Mouse (Mus musculus): ENCODE measurements around the gene Kmt2d.
A peak's percentile ranks its signal among the peaks of the same experiment; 100 is the strongest.

The Kmt2d gene

DNA sequence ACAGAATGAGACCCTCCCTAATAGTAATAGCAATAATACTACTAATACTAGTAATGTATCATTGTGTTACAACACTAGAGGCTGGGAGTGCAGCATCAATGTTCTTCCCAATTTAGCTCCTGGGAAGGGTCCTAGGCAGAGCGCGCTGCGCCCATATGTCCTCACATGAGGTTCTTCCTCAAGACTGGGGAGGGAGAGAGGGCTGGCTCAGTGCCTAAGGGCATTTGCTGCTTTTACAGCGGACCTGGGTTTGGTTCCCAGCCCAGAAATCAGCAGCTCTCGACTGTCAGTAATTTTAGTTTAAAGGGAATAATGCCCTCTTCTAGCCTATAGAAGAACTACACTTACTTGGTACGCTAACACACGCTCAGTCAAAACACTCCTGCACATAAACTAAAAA lies 16.5 kb upstream of the Kmt2d start:
- DNase-seq (ENCODE audit: low spot score in 2 of 2), result no peak

DNA sequence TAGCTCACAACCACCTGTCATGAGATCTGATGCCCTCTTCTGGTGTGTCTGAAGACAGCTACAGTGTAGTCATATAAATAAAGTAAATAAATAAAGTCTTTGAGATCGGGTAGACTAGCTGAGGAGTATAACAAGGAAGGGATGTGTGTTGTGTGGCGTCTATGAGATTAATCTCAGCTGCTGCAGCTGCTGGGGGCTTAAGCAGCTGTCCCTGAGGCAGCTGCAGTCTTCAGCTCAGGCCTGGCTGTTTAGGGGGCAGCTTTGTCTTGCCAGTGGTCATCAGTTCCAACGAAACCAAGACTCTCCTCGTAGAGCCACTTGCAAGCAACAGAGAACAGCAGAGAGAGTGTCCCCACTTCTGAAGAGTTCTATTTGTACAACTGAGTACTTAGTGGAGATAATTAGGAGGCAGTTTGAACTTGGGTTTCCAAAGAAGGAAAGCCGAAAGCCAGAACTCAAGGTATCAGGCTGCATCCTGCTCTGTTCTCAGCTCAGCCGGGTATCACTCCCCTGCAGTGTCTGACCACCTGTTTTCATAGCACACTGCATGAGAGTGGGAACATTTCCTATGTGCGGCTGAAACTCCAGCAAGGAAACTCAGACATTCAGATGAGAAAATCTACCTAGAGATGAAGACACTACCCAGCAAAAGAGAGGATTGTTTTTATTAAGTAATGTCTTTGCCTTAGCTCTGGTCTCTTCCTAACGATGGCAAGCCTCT lies 15.8 kb upstream of the Kmt2d start:
- no peak for DNase-seq (ENCODE audit: low spot score in 2 of 2)

DNA sequence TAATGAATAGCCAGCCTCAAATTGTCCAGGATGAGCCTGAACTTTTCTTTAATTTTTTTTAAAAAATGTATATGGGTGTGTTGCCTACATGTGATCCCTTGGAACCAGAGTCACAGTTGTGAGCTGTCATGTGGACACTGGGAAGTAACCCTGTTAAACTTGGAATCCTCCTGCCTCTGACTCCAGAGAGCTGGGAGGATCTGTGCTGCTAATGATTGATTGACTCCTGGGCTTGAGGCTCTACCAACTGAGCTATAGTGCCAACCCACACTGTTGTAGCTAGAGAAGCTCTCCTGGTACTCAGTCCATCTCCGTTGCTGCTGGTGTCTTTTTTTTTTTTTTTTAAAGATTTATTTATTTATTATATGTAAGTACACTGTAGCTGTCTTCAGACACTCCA lies 13.1 kb upstream of the Kmt2d start:
- DNase-seq (ENCODE audit: low spot score in 2 of 2), result no peak

DNA sequence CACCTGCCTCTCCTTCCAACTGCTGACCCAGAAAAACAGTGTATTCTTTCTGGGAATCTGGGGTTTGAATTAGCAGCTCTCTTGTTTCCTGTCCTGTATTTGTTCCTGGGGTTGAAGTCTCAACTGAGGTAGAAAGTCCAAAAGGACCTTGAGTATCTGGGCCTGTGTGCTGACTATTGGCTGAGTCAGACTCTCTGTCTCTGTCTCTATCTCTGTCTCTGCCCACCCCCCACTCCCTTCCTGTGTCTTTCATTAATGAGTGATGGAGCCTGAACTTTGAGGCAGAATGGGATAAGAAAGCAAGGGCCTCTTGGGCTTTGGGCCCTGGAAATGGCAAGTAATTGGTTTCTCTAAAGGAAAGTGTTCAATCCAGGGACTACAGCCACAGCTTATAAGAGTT lies 12.7 kb upstream of the Kmt2d start:
- DNase-seq (ENCODE audit: low spot score in 2 of 2), result no peak

DNA sequence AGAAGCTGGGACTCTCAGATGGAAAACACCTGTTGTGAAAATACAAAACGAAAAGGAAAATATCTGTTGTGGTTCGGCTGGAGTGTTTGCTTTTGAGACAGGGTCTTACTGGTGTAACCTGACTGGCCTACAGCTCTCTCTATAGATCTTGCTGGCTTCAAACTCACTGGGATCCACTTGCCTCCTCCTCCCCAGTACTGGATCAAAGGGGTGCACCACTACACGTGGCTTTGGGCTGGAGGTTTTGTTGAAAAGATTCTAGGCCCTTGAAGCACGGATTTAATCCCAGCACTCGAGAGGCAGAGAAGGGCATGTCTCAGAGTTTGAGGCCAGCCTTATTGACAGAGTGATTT lies 10.6 kb upstream of the Kmt2d start:
- DNase-seq (ENCODE audit: low spot score in 2 of 2), result no peak

DNA sequence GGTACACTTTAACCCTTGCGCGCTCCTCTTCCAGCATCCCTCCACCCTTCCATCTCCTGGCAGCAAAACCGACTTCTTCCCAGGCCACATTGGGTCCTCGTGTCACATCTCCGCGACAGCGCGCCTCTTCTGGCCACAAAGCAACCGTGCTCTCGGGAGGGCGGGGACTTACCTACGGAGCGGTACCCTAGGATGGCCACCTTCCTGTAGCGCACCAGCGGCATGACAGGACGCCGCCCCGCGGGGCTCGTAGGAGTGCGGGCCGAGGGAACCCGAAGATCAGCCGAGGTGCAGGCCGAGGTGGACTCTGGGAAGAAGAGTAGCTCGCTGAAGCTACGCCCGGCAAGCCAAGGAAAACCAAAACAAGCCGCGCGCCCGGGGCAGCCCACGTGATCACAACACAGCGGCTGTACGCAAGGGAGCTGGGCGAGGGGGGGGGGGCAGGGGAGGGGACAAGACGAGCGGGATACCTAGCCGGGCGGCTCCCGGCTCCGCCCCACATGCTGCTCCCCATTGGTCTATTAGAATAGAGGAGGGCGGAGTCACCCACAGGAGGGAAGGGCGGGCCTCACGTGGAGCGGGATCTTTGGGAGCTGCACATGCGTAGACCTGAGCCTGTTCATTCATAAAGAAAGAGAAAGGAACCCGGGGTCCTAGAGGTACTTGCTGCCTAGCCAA lies 10.1 kb upstream of the Kmt2d start:
- DNase-seq (ENCODE audit: low spot score in 2 of 2), result peak; percentile 87 to 92

DNA sequence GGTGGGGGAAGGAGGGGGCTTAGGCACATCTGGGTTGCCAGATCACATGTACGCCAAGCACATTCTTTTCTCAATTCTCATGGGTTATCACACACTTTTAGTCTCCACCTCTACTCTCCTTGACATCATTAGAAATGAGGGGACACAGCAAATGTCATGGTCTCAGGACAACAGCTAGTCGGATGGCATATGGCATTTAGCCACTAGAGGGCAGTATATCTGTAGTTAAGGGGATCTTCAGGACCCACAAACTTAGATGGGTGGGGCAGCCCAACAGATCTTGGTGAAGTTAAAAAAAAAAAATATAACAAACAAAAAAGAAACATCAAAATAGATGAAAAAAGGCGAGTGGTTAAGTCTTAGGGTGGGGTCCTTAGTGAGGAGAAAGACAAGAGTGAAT lies 6.3 kb upstream of the Kmt2d start:
- DNase-seq (ENCODE audit: low spot score in 2 of 2), result peak; percentile 50 to 85

DNA sequence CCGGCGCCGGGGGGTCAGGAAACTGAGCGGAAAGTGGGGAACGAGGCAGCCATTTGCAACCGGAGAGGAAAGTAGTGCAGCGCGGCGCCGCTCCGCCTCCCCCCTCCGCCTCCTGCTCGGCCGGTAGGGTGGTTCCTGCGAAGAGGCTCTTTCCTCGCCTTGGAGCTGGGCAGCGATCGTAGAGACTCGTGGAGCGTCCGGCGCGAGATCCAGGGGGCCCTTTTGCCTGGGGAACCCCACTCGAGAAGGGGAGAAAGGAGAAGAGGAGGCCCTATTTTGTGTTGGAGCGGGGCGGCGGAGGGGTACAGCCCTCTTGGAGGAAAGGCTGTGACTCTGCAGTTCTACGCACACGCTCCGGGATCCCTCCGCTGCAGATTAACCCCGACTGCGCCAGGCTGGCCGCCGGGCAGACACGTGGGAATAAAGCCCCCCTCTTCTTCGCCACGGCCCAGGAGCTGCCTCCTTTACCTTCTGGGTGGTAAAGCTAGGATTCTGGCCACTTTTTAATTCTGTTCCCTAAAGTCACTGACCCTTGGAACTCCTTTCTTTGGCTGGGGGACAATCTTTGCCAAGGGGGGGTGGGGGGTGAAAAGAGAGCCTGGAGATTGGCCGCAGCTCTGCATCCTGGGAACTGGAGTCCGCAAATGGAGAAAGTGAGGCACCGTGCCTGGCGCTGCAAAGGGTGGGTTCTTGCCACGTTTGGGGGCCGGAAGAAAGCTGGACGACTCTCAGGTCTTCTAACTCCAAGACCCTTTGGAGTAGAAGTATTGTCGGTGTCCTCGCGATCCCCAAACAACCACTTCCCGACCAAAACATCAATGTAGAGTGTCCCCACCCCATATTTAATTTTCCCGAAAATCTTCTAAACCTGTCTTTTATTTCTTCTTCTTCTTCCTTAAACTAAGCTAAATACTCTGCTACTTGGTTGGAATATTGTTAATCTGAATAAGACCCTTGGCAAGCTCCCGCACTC lies 1.2 kb upstream of the Kmt2d start:
- peak; percentile 89 to 90 for DNase-seq (ENCODE audit: low spot score in 2 of 2)

- peak in 1 of 2 experiments; percentile 34 for DNase-seq (ENCODE audit: low spot score in 2 of 2)
Measured at GRCm38 (mm10) chr15:98870179-98871069, 580 bp downstream of the Kmt2d start.

GRCm38 (mm10) chr15:98869342-98870178 lies 1.4 kb downstream of the Kmt2d start:
- no peak for DNase-seq (ENCODE audit: low spot score in 2 of 2)

- DNase-seq (ENCODE audit: low spot score in 2 of 2), result no peak
Measured at GRCm38 (mm10) chr15:98868346-98869063, 2.5 kb downstream of the Kmt2d start.

- peak; percentile 45 to 56 for DNase-seq (ENCODE audit: low spot score in 2 of 2)
Measured at GRCm38 (mm10) chr15:98867321-98867720, 3.7 kb downstream of the Kmt2d start.

GRCm38 (mm10) chr15:98866501-98866900 lies 4.5 kb downstream of the Kmt2d start:
- DNase-seq (ENCODE audit: low spot score in 2 of 2), result no peak

DNA sequence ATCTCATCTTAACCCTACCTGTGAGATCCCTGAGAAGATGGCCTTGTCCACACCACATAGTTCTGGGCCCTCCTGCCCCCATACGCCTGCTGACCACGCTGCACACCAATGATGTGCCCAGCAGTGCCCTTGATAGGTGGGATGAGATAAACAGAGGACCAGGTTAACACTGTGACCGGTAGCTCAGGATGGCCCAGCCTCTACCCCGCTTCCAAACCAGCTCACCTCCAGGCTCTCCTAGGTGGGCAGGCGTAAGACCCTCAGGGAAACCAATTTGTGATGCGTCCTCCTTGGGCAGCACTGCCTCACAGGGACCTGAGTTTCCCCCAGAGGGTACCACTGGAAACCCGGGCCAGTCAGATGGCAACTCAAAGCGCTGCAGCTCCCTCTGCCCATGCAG lies 5.2 kb downstream of the Kmt2d start:
- no peak for DNase-seq (ENCODE audit: low spot score in 2 of 2)

DNA sequence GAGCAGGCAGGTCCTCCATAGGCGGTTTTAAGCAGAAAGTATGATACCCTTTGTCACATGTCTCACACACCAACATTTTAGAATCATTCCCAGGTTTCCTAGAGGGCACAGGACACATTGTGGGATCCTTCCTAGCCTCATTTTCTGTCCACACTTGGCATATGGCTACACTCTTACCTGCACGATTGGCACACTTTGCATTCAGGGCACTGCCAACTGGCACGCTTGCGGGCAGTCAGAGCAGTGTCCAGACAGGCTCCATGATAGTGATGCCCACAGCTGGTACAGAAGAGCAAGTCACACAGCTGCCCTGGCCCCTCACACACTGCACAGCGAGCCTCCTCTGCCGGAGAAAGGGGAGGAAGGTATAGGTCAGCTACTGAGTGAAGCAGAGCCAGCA lies 6.1 kb downstream of the Kmt2d start:
- DNase-seq (ENCODE audit: low spot score in 2 of 2), result no peak

DNA sequence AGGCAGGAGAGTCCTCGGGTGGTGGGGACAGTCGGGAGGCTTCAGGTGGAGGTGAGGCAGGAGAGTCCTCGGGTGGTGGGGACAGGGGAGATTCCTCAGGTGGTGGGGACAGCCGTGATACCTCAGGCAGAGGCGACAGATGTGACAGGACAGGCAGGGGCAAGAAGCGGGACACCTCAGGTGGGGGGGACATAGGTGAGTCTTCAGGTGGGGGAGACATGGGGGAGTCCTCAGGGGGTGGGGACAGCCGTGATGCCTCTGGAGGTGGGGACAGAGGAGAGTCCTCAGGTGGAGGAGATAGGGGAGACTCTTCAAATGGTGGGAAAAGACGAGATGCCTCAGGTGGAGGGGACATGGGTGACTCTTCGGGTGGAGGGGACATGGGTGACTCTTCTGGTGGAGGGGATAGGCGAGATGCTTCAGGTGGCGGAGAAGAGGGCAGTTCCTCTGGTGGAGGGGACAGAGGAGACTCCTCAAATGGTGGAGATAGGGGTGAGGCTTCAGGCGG lies 7.5 kb downstream of the Kmt2d start:
- DNase-seq (ENCODE audit: low spot score in 2 of 2), result no peak

GRCm38 (mm10) chr15:98861701-98862410 lies 9.1 kb downstream of the Kmt2d start:
- DNase-seq (ENCODE audit: low spot score in 2 of 2), result no peak

- no peak for DNase-seq (ENCODE audit: low spot score in 2 of 2)
Measured at GRCm38 (mm10) chr15:98860921-98861320, 10.1 kb downstream of the Kmt2d start.
